Mouse (Mus musculus) forebrain, embryonic 16.5 days (tissue): ENCODE measurements around the gene Carmil2. TPM values are rescaled to one million over a fixed set of nuclear protein-coding genes. Genes with fewer than 3 reads are reported as not detected.

Source experiments
- ATAC-seq: fragments of 200-750 bp; cut with Nextera tagmentation; 2 replicates; pipeline ENCODE4 v1.8.0; 2017; ENCODE audit warnings: mild to moderate bottlenecking, moderate library complexity
- H3K27ac ChIP-seq: fragments of 300-500 bp; sonication (generic); 2 replicates; pipeline ENCODE4 v1.5.1; 2014; ENCODE audit warnings: low read length, control low read depth
- H3K27me3 ChIP-seq: fragments of 300-500 bp; sonication (generic); replicated peaks from 2 replicates; pipeline ENCODE4 v1.6.1; 2014; ENCODE audit warnings: low read length; ENCODE audit not compliant: control insufficient read depth, insufficient read depth
- H3K36me3 ChIP-seq: fragments of 300-500 bp; sonication (generic); 2 replicates; pipeline ENCODE4 v1.6.1; 2014; ENCODE audit not compliant: control insufficient read depth, insufficient read depth
- H3K4me1 ChIP-seq: fragments of 300-500 bp; sonication (generic); replicated peaks from 2 replicates; pipeline ENCODE4 v1.6.1; 2014; ENCODE audit warnings: low read length; ENCODE audit not compliant: control insufficient read depth, insufficient read depth
- H3K4me2 ChIP-seq: fragments of 300-500 bp; sonication (generic); 2 replicates; pipeline ENCODE4 v1.6.1; 2014; ENCODE audit warnings: mild to moderate bottlenecking, low read length, control low read depth
- H3K4me3 ChIP-seq: fragments of 300-500 bp; sonication (generic); replicated peaks from 2 replicates; pipeline ENCODE4 v1.5.1; 2014; ENCODE audit warnings: mild to moderate bottlenecking, low read length, control low read depth
- H3K9ac ChIP-seq: fragments of 300-500 bp; sonication (generic); replicated peaks from 2 replicates; pipeline ENCODE4 v1.6.1; 2014; ENCODE audit warnings: low read depth, low read length, control low read depth
- H3K9me3 ChIP-seq: fragments of 300-500 bp; sonication (generic); 2 replicates; pipeline ENCODE4 v1.6.1; 2016; ENCODE audit warnings: low read length; ENCODE audit not compliant: control insufficient read depth
- WGBS: fragments of 180-500 bp; shearing (Covaris S2); extraction: QIAGEN DNeasy Blood & Tissue Kit; methylation state at CpG from one replicate; pipeline ENCODE4 v1.1.7; 2014; 5-methylcytosine and 5-hydroxymethylcytosine counted together
- polyA plus RNA-seq: library from polyadenylated mRNA; unstranded; fragments of >200 nt; fragmentation: Nextera tagmentation; extraction: Ambion mirVana; gene quantifications from 2 replicates; pipeline ENCODE4 v1.2.1, GENCODE M21; 2015

Gene Carmil2
- polyA plus RNA-seq, 1 experiment from 2014 or later = 12.7 TPM

DNA sequence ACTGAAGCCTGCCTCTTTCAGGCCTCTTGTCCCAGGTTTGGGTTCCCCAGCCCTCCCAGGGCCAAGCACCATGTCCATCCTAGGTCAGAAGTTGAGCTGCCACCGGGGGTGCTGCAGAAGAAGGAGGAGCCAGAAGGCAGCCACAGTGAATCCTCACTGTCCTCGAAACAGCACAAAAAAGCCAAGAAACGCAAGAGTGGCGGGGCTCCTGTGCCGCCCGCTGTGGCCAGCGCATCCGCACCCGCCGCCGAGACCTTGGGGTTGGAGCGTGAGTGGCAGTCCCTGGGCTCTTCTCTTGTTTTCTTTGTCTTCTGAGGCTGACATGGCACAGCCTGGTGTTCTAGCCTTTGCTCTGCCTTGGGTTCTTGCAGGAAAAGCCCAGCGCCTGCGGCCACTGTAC lies 23.2 kb downstream of the Carmil2 start:
- Histone ChIP-seq H3K9me3 (no peaks in the 10 kb centered on the region), H3K36me3 (no peaks in the 10 kb centered on the region), H3K27ac (no peak overlapping the region), H3K27me3 (no peaks in the 10 kb centered on the region), H3K4me3 (no peak overlapping the region), H3K4me1 (peaks cover 14% of the 10 kb centered on the region), H3K9ac (no peak overlapping the region), H3K4me2 (no peak overlapping the region)
- no peak for ATAC-seq
- 77% methylated on average over 14 of the region's 14 CpGs for WGBS

DNA sequence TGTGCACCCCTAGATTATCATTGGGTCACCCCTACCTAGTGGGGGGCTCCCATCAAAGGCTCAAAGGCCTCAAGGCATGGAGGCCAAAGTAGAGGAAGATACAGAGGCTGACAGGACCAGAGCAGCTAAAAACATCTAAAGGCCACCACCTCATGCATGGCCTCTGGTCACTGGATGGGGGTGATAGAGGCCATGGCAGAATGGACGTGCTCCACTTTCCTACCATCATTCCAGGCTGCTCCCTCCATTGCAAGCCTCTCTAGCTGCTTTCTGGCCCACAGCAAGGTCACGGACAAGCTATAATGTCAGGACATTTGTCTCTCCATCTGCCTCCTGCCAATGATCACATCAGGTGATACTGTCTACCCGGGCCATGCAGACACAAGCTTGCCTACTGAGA lies 26.2 kb downstream of the Carmil2 start:
- Histone ChIP-seq H3K4me3 (no peak overlapping the region), H3K9ac (no peak overlapping the region), H3K4me1 (peaks cover 7% of the 10 kb centered on the region; the same call in 1 of the 2 replicates), H3K4me2 (no peak overlapping the region), H3K36me3 (peaks cover 8% of the 10 kb centered on the region), H3K9me3 (no peaks in the 10 kb centered on the region), H3K27me3 (no peaks in the 10 kb centered on the region), H3K27ac (no peak overlapping the region)
- no peak for ATAC-seq
- WGBS = 85% methylated on average over 3 of the region's 3 CpGs

DNA sequence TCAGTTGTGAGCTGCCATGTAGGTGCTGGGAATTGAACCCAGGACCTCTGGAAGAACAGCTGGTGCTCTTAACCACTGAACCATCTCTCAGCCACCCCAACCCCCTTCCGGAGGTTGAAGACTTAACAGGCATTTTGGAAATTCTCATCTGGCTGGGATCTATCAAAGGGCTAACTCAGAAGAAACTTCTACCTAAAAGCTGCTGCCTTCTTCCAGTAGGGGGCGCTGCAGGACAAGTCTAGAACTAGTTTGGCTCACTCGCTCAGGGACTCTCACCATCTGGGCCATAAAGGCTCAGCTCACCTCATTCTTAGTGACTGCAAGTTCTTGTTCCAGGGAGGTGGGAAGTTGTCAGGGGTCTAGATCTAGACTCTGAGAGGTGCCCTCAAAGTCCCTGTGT lies 28.1 kb downstream of the Carmil2 start:
- WGBS = 6% methylated on average over 3 of the region's 3 CpGs
- no peak; the same call in 1 of the 2 replicates for ATAC-seq
- peaks cover 9% of the 10 kb centered on the region for H3K36me3 ChIP-seq

DNA sequence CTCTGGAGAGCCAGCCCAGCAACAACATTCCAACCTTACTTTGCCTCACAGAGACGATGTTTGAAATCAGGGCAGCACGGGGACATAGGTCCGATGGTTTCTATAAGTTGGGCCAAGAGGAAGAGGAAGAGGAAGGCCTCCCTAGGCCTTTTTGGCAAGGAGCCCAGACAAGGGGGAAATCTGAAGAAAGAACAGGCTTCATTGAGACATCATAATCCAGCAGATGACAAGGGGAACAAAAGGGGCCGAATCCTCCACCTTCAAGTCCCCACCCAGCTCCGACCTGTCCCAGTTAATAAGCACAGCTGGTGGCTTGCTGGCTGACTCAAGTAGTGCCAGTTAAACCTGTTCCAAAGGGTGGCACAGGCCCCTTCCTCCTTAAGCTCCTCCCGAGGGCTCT lies 29.0 kb downstream of the Carmil2 start:
- no peak overlapping the region for H3K4me3 ChIP-seq
- no peaks in the 10 kb centered on the region for H3K27me3 ChIP-seq
- no peaks in the 10 kb centered on the region for H3K9me3 ChIP-seq
- H3K36me3 ChIP-seq = peaks cover 9% of the 10 kb centered on the region
- no peaks in the 10 kb centered on the region for H3K4me1 ChIP-seq
- no peak overlapping the region for H3K9ac ChIP-seq
- no peak overlapping the region for H3K27ac ChIP-seq
- WGBS = 72% methylated on average over 6 of the region's 6 CpGs
- H3K4me2 ChIP-seq = no peak overlapping the region
- no peak for ATAC-seq

More for the DNA sequence above, 28.1 kb downstream of the Carmil2 start:
- Histone ChIP-seq H3K9ac (no peak overlapping the region), H3K4me1 (no peaks in the 10 kb centered on the region), H3K27me3 (no peaks in the 10 kb centered on the region), H3K4me3 (no peak overlapping the region), H3K9me3 (no peaks in the 10 kb centered on the region), H3K27ac (no peak overlapping the region), H3K4me2 (no peak overlapping the region)

DNA sequence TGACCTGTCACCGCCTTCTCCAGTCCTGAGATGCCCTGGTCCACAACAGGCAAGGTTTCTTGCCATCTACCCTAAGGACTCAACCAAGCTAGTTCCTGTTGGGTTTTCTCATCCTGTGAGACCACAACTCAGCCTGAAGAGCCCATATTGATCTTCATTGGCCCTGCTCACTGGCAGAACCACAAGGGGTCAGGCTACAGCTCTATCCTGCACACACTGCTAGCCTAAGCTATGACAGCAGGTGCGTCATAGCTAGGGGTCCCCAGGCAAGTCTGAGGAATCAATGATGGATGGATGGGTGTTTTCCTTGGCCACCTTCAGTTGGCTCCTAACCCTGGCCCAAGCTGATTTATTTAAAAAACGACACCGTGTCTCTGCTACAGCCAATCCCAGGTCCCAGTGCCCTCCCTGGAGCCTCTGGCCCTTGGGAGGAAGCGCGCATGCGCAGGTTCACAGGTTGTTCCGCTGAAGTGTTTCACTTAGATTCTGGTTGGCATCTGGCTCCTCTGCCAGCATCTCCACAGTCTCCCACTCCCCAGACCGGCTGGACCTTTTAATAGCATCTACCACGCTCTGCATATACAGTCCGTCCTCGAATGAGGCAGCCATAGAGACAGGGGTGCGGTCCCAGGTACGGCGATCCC lies 30.4 kb downstream of the Carmil2 start:
- H3K36me3 ChIP-seq = peaks cover 9% of the 10 kb centered on the region
- H3K4me3 ChIP-seq = no peak overlapping the region
- no peak overlapping the region for H3K9ac ChIP-seq
- no peaks in the 10 kb centered on the region for H3K9me3 ChIP-seq
- H3K27me3 ChIP-seq = no peaks in the 10 kb centered on the region
- H3K27ac ChIP-seq = no peak overlapping the region
- H3K4me1 ChIP-seq = no peaks in the 10 kb centered on the region
- WGBS = 95% methylated on average over 15 of the region's 15 CpGs
- no peak for ATAC-seq
- no peak overlapping the region for H3K4me2 ChIP-seq

DNA sequence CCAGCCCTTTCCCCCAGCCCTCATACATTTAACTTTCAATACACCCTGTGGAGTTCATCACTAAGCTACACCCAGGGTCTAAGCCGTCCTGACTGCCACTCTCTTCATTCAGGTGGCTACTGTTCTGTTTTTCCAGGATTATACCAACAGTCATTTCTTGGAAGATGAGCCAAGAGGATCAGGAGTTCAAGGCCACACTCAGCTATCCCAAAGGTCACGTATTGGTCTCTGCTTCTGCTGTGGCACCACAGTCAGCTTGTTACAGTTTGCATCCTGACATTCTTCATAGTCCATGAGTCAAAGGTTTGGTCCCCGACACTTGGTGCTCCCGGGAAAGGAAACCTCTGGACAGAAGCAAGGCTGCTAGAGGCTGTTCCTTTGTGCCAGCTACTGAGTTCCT lies 33.6 kb downstream of the Carmil2 start:
- Histone ChIP-seq H3K9me3 (no peaks in the 10 kb centered on the region), H3K4me1 (no peaks in the 10 kb centered on the region), H3K9ac (no peak overlapping the region), H3K4me3 (no peak overlapping the region), H3K36me3 (peaks cover 18% of the 10 kb centered on the region), H3K4me2 (no peak overlapping the region), H3K27me3 (no peaks in the 10 kb centered on the region), H3K27ac (no peak overlapping the region)
- 86% methylated on average over 4 of the region's 4 CpGs for WGBS
- ATAC-seq = no peak

DNA sequence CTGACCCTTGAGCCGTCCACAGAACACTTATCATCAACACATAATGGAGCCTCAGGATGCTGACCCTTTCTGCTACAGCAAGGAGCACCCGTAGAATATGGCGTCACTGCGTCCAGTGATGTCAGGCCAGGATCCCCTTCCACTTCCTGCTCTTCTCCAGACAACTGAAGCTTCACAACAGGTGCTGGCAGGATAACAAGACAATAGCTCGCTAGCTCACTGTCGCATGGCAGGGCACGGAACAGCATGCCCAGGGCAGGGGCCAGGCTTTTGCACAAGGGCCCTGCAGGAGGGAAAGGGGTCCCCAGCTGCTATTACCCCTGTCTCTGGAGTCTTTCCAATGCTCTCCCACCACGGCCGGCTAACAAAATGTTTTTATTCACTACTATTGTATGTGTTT lies 36.8 kb downstream of the Carmil2 start:
- ATAC-seq = no peak
- no peak overlapping the region for H3K9ac ChIP-seq
- H3K4me2 ChIP-seq = no peak overlapping the region
- no peak overlapping the region for H3K4me3 ChIP-seq
- H3K9me3 ChIP-seq = no peaks in the 10 kb centered on the region
- no peaks in the 10 kb centered on the region for H3K27me3 ChIP-seq
- H3K27ac ChIP-seq = no peak overlapping the region
- H3K36me3 ChIP-seq = peaks cover 19% of the 10 kb centered on the region
- no peaks in the 10 kb centered on the region for H3K4me1 ChIP-seq
- 95% methylated on average over 9 of the region's 9 CpGs for WGBS

DNA sequence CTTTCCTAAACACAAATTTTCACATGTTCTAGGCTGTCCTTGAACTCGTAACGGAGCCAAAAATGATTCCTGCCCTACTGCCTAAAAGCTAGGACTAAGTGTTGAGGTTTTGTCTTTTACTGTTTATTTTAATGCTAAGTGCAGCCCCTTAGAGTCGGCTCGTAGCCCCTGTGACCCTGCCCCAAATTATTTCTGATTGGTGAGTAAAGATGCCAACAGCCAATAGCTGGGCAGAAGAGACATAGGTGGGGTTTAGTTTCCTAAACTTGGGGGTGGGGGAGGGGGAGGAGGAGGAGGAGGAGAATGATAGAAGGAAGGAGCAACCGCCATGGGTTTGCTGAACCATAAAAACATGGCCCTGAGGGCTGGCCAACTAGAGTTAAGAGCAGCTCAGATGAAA lies 39.7 kb downstream of the Carmil2 start:
- Histone ChIP-seq H3K27ac (no peak overlapping the region), H3K9me3 (no peaks in the 10 kb centered on the region), H3K4me3 (no peak overlapping the region), H3K36me3 (peaks cover 19% of the 10 kb centered on the region), H3K9ac (no peak overlapping the region), H3K4me2 (no peak overlapping the region), H3K27me3 (no peaks in the 10 kb centered on the region), H3K4me1 (no peaks in the 10 kb centered on the region)
- 81% methylated on average over 5 of the region's 5 CpGs for WGBS
- ATAC-seq = no peak

DNA sequence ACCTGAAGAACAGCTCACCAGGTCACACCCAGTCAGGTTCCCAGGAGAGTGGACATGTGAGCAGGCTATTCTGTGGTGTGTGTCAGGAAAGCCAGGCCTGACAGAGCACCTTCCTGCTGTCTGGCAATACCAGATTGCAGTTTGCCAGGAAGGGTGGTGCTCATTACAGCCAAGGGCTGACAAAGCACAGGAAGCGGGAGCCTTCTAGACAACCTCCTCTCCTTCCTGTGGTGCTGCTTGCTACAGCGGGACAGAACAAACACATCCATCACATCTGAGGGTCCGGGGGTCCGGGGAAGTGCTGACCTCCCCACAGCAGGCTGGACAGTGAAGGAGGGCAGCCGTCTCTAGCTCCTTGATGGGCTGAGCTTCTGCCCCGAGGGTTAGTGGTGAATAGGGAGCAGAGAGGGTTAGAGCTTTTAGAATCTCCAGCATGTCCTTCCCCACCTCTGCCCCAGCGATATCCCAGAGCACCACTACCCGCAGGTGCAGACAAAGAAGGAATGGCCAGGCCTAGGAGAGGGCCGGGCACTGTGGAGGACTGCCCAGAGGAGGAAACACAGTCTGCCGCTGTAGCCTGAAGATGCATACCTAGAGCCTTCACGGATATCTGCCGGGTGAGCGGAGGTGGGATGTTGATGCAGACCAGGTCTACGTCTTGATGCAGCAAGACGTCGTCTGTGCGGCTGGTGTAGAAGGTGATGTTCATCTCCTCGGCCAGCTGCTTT lies 41.5 kb downstream of the Carmil2 start:
- Histone ChIP-seq H3K27ac (no peak overlapping the region), H3K4me1 (no peaks in the 10 kb centered on the region), H3K9me3 (no peaks in the 10 kb centered on the region), H3K9ac (no peak overlapping the region), H3K4me2 (no peak overlapping the region), H3K4me3 (no peak overlapping the region), H3K27me3 (no peaks in the 10 kb centered on the region), H3K36me3 (peaks cover 21% of the 10 kb centered on the region)
- ATAC-seq = no peak
- 91% methylated on average over 18 of the region's 18 CpGs for WGBS
